Mouse (Mus musculus) cerebellum, postnatal 4 days (tissue): ENCODE data around the gene Tprg.
A peak's percentile ranks its signal among the peaks of the same experiment; 100 is the strongest.

Experiments
- DNase-seq, 2 experiments: peaks; one replicate each; pipeline ENCODE4 v3.0.0; 2022; ENCODE audit warnings: low spot score in 2 of 2, mixed read lengths in 1 of 2

The Tprg gene

DNA sequence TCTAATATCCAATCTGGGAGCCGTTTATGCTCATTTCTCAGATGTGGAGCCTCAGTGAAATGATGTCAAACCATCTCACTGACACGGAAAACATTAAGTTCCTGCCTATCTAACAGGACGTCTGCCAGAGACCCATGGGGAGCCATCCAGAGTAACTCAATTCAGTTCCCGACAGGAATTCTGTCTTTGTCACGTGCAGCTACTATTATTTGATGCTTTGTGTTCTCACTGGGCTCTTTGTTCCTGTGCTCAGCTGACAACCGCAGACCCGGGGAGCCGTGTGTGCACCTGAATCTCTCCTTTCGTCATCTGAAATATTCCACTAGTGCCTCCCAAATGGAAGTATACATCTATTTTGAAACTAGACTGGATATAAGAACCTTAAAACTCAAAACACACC is 138.3 kb downstream of the Tprg start:
- DNase-seq = no peak

DNA sequence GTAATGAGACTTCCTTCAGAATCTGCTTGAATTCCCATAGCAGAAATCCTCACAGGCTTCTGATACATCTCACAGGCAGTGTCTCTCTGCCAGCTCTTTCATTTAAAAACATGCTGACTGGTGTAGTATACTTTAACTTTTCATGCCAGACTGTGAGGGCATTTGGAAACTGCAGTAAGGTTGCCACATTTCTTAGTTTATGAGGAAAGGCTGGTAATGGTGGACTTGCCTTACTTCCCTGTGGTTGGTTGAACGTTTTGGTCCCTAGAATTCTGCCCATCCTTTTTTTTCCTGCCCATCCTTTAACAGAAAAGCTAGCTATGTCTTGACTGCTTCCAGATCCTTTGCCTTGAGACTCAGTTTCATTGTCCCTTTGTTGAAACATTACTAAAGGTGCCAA is 138.8 kb downstream of the Tprg start:
- no peak for DNase-seq

DNA sequence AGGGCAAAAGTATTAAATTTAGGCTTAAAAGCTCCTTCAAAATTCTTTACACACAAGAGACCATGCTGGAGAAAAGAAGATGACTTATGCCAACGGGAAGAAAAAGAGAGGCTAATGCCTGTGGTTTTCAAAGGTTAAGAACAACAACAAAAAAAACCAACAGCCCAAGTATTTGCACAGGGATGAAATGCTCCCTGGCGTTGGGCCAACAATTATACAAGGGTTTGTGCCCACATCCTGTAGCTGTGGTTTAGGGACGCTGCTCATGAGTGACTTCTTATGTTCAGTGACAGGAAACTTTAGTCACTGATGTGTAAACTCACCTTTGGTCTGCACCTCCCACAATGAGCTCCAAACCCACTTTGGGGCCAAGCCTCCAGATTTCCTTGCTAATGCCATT is 139.6 kb downstream of the Tprg start:
- DNase-seq = peak in 1 of 2 experiments; percentile 19

DNA sequence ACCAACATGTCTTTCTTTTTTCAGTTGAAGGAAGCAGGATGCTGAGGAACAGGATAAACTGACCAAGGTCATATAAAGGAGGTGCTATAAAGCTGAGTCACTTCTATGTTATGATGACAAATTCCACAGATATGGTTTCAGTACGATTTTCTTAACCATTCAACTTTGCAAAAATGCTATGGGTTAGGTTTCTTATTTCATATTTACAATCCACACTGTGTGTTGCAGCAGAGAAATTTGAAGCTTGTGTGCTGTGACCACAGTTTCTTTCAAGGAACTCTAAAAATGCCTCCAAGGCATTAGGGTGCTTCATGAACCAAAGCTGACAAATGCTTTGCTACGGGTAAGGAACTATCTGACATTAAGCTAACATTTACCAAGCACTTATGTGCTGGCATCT is 153.4 kb downstream of the Tprg start:
- DNase-seq = no peak

DNA sequence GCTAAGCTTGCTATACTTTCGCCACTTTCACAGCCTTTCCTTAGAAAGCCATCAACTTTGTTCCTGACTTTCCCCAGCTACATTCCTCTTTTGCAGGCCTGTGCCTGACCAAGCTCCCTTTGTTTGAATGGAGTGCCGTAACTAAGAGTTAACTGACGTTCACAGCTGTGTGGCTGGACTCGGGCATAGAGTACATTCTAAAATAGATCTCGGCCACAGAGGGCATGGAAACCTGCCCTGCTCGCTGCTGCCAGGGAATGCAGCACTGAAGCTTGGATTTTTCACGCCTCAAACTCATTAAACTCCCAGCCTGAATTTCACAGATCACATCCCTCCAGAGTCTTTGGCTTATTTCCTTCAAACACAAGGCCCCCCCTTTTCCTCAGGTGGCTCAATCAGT is 159.0 kb downstream of the Tprg start:
- DNase-seq = no peak

DNA sequence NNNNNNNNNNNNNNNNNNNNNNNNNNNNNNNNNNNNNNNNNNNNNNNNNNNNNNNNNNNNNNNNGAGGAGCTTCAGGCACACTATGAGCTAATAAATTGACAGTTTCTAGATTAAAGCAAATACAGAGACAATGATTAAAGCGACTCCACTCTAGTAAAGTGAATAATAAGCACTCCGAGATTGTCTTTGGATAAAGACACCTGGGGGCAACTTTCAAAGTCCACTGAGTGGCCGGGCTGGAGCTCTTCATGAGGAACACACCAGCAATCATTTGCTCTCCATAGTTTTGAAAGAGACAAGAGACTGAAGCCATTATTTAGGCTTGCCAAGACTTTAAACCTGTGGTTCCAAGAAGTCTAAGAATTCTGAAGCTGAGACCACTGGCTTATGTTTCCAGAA is 164.9 kb downstream of the Tprg start:
- no peak for DNase-seq

DNA sequence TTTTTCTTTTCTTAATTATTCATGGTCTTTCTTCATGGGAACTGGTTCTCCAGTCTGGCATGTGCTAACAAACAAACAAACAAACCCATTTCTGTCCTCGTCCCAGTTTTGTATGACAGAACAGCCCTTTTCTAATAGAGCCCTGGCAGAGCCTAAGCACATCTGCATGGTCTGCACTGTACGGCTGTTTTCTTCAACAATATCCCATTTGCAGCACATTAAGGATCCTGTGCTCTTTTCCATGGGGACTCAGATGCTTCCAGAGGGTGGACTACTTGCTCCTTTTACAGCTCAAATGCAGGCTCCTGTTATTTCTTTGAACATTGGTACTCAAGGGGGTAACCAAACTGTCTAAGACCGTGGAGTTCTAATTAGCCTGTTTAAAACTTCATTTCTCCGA is 178.1 kb downstream of the Tprg start:
- DNase-seq = no peak

DNA sequence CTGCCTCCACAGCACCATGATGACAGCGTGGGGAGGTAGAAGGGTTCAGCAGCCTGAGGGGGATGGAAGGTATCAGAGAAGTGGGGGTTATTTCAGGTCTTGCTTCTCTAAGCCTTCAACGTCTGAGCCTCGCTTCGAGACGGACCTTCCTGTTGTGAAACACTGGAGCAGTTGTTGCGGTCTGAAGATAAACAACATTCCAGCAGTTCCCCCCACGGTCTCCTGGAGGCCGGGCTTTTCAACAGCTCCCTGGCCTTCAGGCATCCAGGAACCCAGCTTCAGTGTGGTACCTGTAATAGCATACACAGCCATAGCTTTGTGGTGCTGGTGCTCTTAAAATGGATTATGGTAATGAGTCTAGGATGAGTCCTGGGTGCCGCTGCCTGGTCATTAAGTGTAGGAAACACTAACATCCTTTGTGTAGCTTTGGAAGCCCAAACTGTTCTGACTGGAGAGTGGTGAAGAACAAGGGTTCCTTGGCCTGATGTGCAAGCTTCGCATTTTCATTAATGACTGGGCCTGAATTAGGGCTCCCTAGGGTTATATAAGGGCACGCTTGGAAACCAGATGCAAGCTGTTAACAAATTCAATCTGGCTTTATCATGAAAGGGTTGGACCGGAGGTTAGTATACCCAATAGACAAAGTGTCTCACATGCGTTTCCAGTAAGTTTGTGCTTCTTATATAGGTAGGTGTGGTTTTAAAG is 179.0 kb downstream of the Tprg start:
- DNase-seq = no peak

DNA sequence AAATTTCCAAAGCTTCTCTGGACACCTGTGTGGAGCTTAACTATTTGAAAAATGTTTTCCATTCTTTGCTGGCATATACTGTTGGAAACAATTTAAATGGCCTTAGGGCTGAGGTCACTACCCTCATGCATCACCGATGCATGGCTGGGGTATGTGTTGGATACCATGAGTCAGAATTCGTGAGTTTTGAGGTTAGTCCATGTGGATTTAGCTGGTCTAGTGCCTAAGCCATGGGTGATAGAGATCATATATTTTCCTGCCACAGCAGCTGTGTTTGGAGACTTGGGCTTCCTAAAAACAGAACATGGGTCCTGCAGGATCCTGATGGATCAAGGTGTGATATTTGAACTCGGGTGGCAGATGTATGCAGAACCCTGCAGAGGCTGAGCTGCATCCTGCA is 181.4 kb downstream of the Tprg start:
- no peak for DNase-seq

DNA sequence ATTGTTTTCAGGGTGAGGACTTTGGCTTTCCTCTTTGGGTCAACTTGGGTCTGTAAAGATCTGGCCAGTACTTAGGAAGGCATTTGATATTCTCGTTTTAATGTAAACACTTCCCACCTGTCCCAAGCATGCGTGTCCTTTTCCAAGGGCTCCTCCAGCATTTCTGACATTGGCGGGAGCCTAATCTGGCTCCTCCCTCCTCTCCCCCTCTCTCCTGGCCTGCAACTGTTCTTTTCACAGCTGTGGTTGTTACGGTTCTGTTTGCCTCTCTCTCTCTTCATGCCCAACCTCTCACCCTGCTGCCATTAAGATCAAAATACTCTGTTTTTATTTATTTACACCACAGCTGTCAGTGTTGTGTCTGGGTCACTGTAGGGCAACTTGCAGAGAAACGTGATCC is 182.0 kb downstream of the Tprg start:
- no peak for DNase-seq
